Mouse (Mus musculus) E14TG2a.4 (cell line): ENCODE results near the gene Ube2j1.
"Not testable (repeated sequence)": the region's sequence is repeated elsewhere in the genome, so short reads cannot be mapped to it uniquely, and the experiment has no call there.

Experiments used
- H3K27me3 ChIP-seq: 2 replicates; pipeline ENCODE4 v1.6.1; 2014; ENCODE audit warnings: low read length, control low read depth; ENCODE audit not compliant: insufficient read depth
- H3K36me3 ChIP-seq: 2 replicates; pipeline ENCODE4 v1.6.1; 2014; ENCODE audit warnings: low read length, control low read depth; ENCODE audit not compliant: insufficient read depth
- H3K4me1 ChIP-seq: replicated peaks from 2 replicates; pipeline ENCODE4 v1.6.1; 2014; ENCODE audit warnings: low read depth, low read length, control low read depth
- H3K4me3 ChIP-seq: replicated peaks from 2 replicates; pipeline ENCODE4 v1.5.1; 2014; ENCODE audit warnings: mild to moderate bottlenecking, low read length
- H3K9me3 ChIP-seq: 2 replicates; pipeline ENCODE4 v1.6.1; 2014; ENCODE audit warnings: low read length, control low read depth
- CTCF ChIP-seq: conservative IDR thresholded peaks from 2 replicates; pipeline ENCODE4 v1.5.1; 2014; ENCODE audit warnings: low read length
- NANOG ChIP-seq: IDR thresholded peaks from 2 replicates; pipeline ENCODE4 v1.6.1; 2014; ENCODE audit warnings: borderline replicate concordance, low read length, mixed read lengths
- POU5F1 ChIP-seq: IDR thresholded peaks from 2 replicates; pipeline ENCODE4 v1.6.1; 2014; ENCODE audit warnings: low read length, borderline replicate concordance

Ube2j1 gene

DNA sequence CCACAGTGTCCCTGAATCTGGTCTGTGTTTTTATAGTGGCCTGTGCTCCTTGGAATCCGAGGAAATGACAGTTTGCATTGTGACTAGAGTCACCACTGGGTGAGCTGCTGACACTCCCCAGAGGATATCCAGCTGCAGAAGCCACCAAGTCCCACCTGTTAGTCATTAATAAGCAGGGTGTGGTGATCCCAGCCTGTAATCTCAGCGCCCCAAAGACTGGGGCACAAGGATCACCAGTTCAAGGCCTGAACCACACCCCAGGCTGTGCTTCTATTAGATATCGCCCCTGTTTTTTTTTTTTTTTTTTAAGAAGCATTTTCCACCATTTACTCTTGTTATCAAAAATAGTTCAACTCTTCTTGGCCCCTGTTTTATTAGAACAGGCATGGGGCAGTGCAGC lies 44.2 kb upstream of the Ube2j1 start:
- Histone ChIP-seq H3K27me3 (peaks cover 9% of the 10 kb centered on the region), H3K4me1 (peaks cover 56% of the 10 kb centered on the region), H3K36me3 (no peaks in the 10 kb centered on the region), H3K4me3 (peak overlapping the region; percentile 17; the same call in 1 of the 2 replicates), H3K9me3 (no peaks in the 10 kb centered on the region)
- TF ChIP-seq POU5F1 (no peak), CTCF (no peak), NANOG (no peak)

DNA sequence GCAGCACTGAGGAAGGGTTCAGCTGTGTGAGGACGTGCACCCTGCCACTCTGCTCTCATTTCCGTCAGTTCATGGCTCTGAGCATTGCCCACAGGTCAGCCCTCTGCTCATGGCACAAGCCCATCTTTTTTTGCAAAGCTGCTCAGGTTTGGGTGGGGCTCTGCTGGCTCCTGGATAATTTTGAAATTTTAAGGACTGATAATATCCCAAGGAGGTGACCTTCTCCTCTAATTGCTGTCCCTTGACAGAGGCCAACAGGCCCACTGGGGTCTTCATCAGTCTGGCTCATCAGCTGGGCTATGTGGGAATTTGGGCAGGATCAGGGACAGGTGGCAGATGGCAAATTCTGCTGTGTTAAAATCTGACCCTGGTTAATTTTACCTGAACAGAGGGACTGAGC lies 41.9 kb upstream of the Ube2j1 start:
- H3K27me3 ChIP-seq = peaks cover 2% of the 10 kb centered on the region; the same call in 1 of the 2 replicates
- H3K4me3 ChIP-seq = no peak overlapping the region
- no peak for TF ChIP-seq POU5F1
- TF ChIP-seq CTCF = no peak
- TF ChIP-seq NANOG = no peak
- H3K9me3 ChIP-seq = no peaks in the 10 kb centered on the region
- no peaks in the 10 kb centered on the region for H3K36me3 ChIP-seq
- H3K4me1 ChIP-seq = peaks cover 65% of the 10 kb centered on the region

- Histone ChIP-seq H3K4me1 (peaks cover 62% of the 10 kb centered on the region), H3K9me3 (no peaks in the 10 kb centered on the region), H3K36me3 (peaks cover 6% of the 10 kb centered on the region; the same call in 1 of the 2 replicates), H3K4me3 (no peak overlapping the region), H3K27me3 (no peaks in the 10 kb centered on the region)
- TF ChIP-seq CTCF = peak; percentile 51
- no peak for TF ChIP-seq POU5F1
- TF ChIP-seq NANOG = no peak
Observed at GRCm38 (mm10) chr4:32994168-32994567, 37.0 kb upstream of the Ube2j1 start.

- Histone ChIP-seq H3K4me1 (peaks cover 59% of the 10 kb centered on the region), H3K9me3 (no peaks in the 10 kb centered on the region), H3K27me3 (no peaks in the 10 kb centered on the region), H3K36me3 (peaks cover 9% of the 10 kb centered on the region; the same call in 1 of the 2 replicates), H3K4me3 (peak overlapping the region; percentile 68)
- TF ChIP-seq CTCF = no peak
- TF ChIP-seq NANOG = no peak
- TF ChIP-seq POU5F1 = no peak
Observed at GRCm38 (mm10) chr4:32996083-32996482, 35.1 kb upstream of the Ube2j1 start.

DNA sequence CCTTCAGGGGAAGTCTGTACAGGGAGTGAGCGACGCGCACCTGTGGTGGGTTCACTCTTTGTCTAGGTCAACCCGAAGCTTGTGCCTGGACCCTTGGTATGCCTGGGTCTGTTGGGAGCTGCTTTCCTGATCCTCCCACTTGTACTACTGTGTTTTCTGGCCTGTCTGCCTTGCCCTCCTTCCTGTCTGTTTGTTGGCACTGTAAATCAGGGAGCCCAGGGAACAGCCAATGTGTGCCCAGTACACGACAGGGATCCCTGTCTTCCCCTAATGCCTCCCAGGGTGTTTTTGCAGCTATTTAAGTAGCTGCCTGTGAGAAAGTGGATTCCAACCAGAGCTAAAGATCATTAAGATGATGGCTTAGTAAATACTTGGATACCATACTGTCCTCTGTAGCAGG lies 33.6 kb upstream of the Ube2j1 start:
- TF ChIP-seq NANOG = no peak
- TF ChIP-seq POU5F1 = no peak
- TF ChIP-seq CTCF = no peak
- peaks cover 50% of the 10 kb centered on the region for H3K4me1 ChIP-seq
- no peaks in the 10 kb centered on the region for H3K9me3 ChIP-seq
- H3K36me3 ChIP-seq = peaks cover 12% of the 10 kb centered on the region; the same call in 1 of the 2 replicates
- no peak overlapping the region for H3K4me3 ChIP-seq
- H3K27me3 ChIP-seq = no peaks in the 10 kb centered on the region

- H3K27me3 ChIP-seq = no peaks in the 10 kb centered on the region
- no peaks in the 10 kb centered on the region for H3K9me3 ChIP-seq
- peaks cover 21% of the 10 kb centered on the region; the same call in 1 of the 2 replicates for H3K36me3 ChIP-seq
- TF ChIP-seq CTCF = no peak
- TF ChIP-seq NANOG = no peak
- no peak for TF ChIP-seq POU5F1
- no peak overlapping the region for H3K4me3 ChIP-seq
- H3K4me1 ChIP-seq = peaks cover 38% of the 10 kb centered on the region
Observed at GRCm38 (mm10) chr4:32998996-32999395, 32.2 kb upstream of the Ube2j1 start.

- peaks cover 43% of the 10 kb centered on the region for H3K36me3 ChIP-seq
- H3K27me3 ChIP-seq = no peaks in the 10 kb centered on the region
- peaks cover 10% of the 10 kb centered on the region for H3K4me1 ChIP-seq
- TF ChIP-seq CTCF = no peak
- TF ChIP-seq NANOG = no peak
- no peak for TF ChIP-seq POU5F1
- H3K4me3 ChIP-seq = no peak overlapping the region
- no peaks in the 10 kb centered on the region for H3K9me3 ChIP-seq
Observed at GRCm38 (mm10) chr4:33002081-33002480, 29.1 kb upstream of the Ube2j1 start.

DNA sequence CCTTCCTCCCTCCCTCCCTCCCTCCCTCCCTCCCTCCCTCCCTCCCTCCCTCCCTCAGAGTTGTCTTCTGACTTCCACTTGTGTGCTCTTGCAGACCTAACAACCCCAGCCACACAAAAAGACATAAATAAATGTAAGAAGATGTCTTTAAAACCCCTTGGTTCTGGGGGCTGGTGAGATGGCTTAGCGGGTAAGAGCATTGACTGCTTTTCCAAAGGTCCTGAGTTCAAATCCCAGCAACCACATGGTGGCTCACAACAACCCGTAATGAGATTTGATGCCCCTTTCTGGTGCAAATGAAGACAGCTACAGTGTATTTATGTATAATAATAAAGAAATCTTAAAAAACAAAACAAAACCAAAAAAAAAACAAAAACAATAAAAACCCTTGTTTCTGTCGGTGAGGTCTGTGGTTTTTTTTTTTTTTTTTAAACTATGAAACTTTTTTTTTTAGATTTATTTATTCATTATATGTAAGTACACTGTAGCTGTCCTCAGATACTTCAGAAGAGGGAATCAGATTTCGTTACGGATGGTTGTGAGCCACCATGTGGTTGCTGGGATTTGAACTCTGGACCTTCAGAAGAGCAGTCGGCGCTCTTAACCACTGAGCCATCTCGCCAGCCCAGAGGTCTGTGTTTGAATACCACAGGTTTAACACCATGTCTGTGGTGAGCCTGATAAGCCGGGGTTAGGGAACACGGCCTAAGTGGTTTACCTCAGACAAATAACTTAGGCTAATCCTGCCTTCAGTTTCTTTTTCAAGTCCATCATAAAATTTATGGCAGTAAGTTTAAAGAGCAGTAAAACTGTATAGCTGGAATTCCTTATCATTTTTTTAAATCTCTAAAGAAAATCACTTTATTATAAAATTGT lies 25.4 kb upstream of the Ube2j1 start:
- not testable (repeated sequence) for H3K27me3 ChIP-seq, H3K9me3 ChIP-seq, H3K4me3 ChIP-seq, H3K4me1 ChIP-seq
- peaks cover 53% of the 10 kb centered on the region for H3K36me3 ChIP-seq

DNA sequence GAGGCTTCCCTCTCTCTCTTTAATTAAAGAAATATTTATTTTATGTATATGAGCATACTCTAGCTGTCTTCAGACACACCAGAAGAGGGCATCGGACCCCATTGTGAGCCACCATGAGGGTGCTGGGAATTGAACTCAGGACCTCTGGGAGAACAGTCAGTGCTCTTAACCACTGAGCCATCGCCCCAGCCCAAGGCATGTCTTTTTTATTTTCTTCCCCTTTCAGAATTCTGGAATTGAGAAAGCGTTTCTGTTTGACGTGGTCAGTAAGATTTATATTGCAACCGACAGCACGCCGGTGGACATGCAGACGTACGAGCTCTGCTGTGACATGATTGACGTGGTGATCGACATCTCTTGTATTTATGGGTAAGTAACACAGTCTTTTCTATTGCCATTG lies 24.4 kb upstream of the Ube2j1 start:
- no peak overlapping the region for H3K4me3 ChIP-seq
- TF ChIP-seq POU5F1 (no peak), CTCF (no peak), NANOG (no peak)
- H3K9me3 ChIP-seq = no peaks in the 10 kb centered on the region
- no peaks in the 10 kb centered on the region for H3K27me3 ChIP-seq
- peaks cover 50% of the 10 kb centered on the region for H3K36me3 ChIP-seq
- H3K4me1 ChIP-seq = no peaks in the 10 kb centered on the region
